Mouse (Mus musculus): ENCODE results near the gene Srsf4. TPM values are rescaled to one million over a fixed set of nuclear protein-coding genes. Genes with fewer than 3 reads are reported as not detected.

Gene Srsf4
- 11.7 TPM for polyA plus RNA-seq (2014; fragmentation: Illumina TruSeq; extraction: RNeasy Lipid Tissue Mini Kit (QIAGEN cat#74804); ENCODE audit: low read depth, low replicate concordance)

GRCm38 (mm10) chr4:131873293-131874168 lies at the start of gene Srsf4:
TSS of gene Srsf4 (plus strand) at chr4:131873617.

GRCm38 (mm10) chr4:131837872-131838524 lies 35.4 kb upstream of the Srsf4 start, which contains the start of gene Ptpru:
TSS of gene Ptpru (minus strand) at chr4:131838288.

GRCm38 (mm10) chr4:131843290-131843743 lies 30.1 kb upstream of the Srsf4 start, which contains the start of gene Mecr:
TSS of gene Mecr (plus strand) at chr4:131843470.

GRCm38 (mm10) chr4:131921461-131922346 lies 48.3 kb downstream of the Srsf4 start, which contains the start of gene Tmem200b:
TSS of gene Tmem200b (plus strand) at chr4:131921771.

Other genes with a start within 250 kb of the Srsf4 start
- gene Ptpru, start 35.3 kb upstream of the Srsf4 start, polyA plus RNA-seq (2014; fragmentation: Illumina TruSeq; extraction: RNeasy Lipid Tissue Mini Kit (QIAGEN cat#74804); ENCODE audit: low read depth, low replicate concordance): not detected
- 8.8 TPM for gene Mecr, start 30.1 kb upstream of the Srsf4 start, polyA plus RNA-seq (2014; fragmentation: Illumina TruSeq; extraction: RNeasy Lipid Tissue Mini Kit (QIAGEN cat#74804); ENCODE audit: low read depth, low replicate concordance)
- gene Tmem200b, start 48.2 kb downstream of the Srsf4 start, polyA plus RNA-seq (2014; fragmentation: Illumina TruSeq; extraction: RNeasy Lipid Tissue Mini Kit (QIAGEN cat#74804); ENCODE audit: low read depth, low replicate concordance): not detected
- not detected for gene Gm10300, start 201.1 kb downstream of the Srsf4 start, polyA plus RNA-seq (2014; fragmentation: Illumina TruSeq; extraction: RNeasy Lipid Tissue Mini Kit (QIAGEN cat#74804); ENCODE audit: low read depth, low replicate concordance)
- 50.2 TPM for gene Epb41, start 201.7 kb downstream of the Srsf4 start, polyA plus RNA-seq (2014; fragmentation: Illumina TruSeq; extraction: RNeasy Lipid Tissue Mini Kit (QIAGEN cat#74804); ENCODE audit: low read depth, low replicate concordance)

Data from liver, adult 10 weeks (tissue).